Mouse (Mus musculus): ENCODE data around the gene Ppp1r13l.

DNA sequence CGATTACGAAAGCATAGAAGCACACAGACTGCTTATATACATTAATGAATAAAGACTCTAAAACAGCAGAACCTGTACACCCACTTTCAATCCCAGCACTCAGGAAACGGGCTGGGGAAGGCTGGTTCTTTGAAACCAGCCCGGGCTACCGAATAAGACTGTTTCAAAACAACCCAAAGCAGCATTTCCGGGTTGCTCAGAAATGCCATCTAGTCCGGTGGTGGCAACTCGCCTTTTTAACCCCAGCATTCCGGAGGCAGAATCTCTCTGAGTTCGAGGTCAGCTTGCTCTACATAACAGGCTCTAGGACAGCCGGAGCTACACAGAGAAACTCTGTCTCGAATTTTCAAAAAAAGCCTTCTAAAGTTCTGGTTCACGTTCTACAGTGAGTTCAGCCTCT, 915 bp upstream of the Ppp1r13l start:
- TF ChIP-seq GATA1 (IDR thresholded peaks at IDR 0.05; ENCODE audit: low read length) (no peak), TAL1 (IDR thresholded peaks at IDR 0.05; ENCODE audit: low read length) (no peak)

Measured in erythroblast, embryonic 14.5 days (primary cell).